Mouse (Mus musculus): ENCODE data around the gene Tbc1d9b.
"Not testable (repeated sequence)": the region's sequence is repeated elsewhere in the genome, so short reads cannot be mapped to it uniquely, and the experiment has no call there.

Tbc1d9b gene

GRCm38 (mm10) chr11:50138206-50138822 lies 7.1 kb downstream of the Tbc1d9b start:
- DNase-seq (ENCODE audit: low spot score), result no peak

- no peak for DNase-seq (ENCODE audit: low spot score)
These were observed 8.4 kb downstream of the Tbc1d9b start for GRCm38 (mm10) chr11:50139571-50139970.

GRCm38 (mm10) chr11:50145529-50145928 lies 14.3 kb downstream of the Tbc1d9b start:
- DNase-seq (ENCODE audit: low spot score), result no peak

GRCm38 (mm10) chr11:50146121-50146520 lies 14.9 kb downstream of the Tbc1d9b start:
- no peak for DNase-seq (ENCODE audit: low spot score)

- peak; percentile 68 for DNase-seq (ENCODE audit: low spot score)
These were observed 16.2 kb downstream of the Tbc1d9b start for GRCm38 (mm10) chr11:50147267-50147957.

- DNase-seq (ENCODE audit: low spot score), result no peak
These were observed 16.8 kb downstream of the Tbc1d9b start for GRCm38 (mm10) chr11:50147958-50148476.

- DNase-seq (ENCODE audit: low spot score), result peak; percentile 64
These were observed 18.0 kb downstream of the Tbc1d9b start for GRCm38 (mm10) chr11:50149200-50149599.

- DNase-seq (ENCODE audit: low spot score), result no peak
These were observed 18.5 kb downstream of the Tbc1d9b start for GRCm38 (mm10) chr11:50149603-50150150.

- DNase-seq (ENCODE audit: low spot score), result no peak
These were observed 20.2 kb downstream of the Tbc1d9b start for GRCm38 (mm10) chr11:50151374-50151773.

GRCm38 (mm10) chr11:50154166-50154565 lies 23.0 kb downstream of the Tbc1d9b start:
- no peak for DNase-seq (ENCODE audit: low spot score)

- DNase-seq (ENCODE audit: low spot score), result peak; percentile 86
These were observed 23.8 kb downstream of the Tbc1d9b start for GRCm38 (mm10) chr11:50154777-50155520.

- DNase-seq (ENCODE audit: low spot score), result peak; percentile 33
These were observed 24.6 kb downstream of the Tbc1d9b start for GRCm38 (mm10) chr11:50155785-50156184.

- DNase-seq (ENCODE audit: low spot score), result no peak
These were observed 25.6 kb downstream of the Tbc1d9b start for GRCm38 (mm10) chr11:50156725-50157258.

GRCm38 (mm10) chr11:50158346-50158745 lies 27.1 kb downstream of the Tbc1d9b start:
- no peak for DNase-seq (ENCODE audit: low spot score)

GRCm38 (mm10) chr11:50159347-50159746 lies 28.2 kb downstream of the Tbc1d9b start:
- DNase-seq (ENCODE audit: low spot score), result no peak

GRCm38 (mm10) chr11:50161578-50162304 lies 30.5 kb downstream of the Tbc1d9b start:
- peak; percentile 77 for DNase-seq (ENCODE audit: low spot score)

GRCm38 (mm10) chr11:50162338-50163050 lies 31.3 kb downstream of the Tbc1d9b start:
- DNase-seq (ENCODE audit: low spot score), result no peak

- DNase-seq (ENCODE audit: low spot score), result no peak
These were observed 37.2 kb downstream of the Tbc1d9b start for GRCm38 (mm10) chr11:50168352-50168751.

- not testable (repeated sequence) for DNase-seq (ENCODE audit: low spot score)
These were observed 43.0 kb downstream of the Tbc1d9b start, which contains the start of gene Mrnip for GRCm38 (mm10) chr11:50174111-50174729. Gene Mrnip, plus strand, starts transcription at chr11:50174444.

GRCm38 (mm10) chr11:50174730-50175187 lies 43.6 kb downstream of the Tbc1d9b start:
- peak; percentile 100 for DNase-seq (ENCODE audit: low spot score)

Data from MN1 (cell line).